In the genomic region with DNA sequence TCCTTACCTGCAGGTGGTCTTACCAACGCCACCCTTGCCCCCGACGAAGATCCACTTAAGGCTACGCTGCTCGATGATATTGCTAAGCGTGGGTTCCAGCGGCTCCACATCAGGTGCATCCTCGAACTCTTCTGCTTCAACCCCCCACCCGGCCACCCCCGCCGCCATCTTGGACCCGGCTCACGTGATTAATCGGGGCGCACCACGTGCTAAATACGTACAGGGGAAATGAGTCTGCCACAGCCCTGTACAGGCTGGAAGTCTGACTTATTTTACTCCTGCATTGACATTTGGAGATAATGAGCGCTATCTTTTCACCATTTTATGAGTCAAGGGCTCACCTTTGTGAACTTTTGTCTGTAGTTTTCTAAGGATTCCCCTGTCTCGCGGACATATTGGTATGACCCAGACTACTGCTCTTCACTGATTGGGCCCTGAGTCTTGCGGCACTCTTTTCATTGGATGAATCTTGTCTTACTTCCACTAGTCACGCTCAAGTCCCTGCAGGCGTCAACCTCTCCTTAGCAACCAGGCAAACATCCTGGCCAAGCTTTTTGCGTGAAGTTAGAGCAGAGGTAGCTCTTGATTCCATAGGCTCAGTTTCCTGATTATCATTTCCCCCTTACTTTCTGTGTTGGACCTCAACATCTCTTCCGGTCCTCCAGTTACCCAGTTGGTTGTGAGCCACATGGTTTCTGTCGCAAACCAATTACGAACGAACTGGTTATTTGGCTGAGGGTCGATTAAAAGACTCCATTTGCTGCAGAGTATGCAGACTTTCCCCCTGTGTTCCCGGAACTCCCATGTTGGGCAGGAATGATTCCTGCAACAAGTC, we compare ENCODE assay signal across 8 mouse cellular contexts. TPM values are rescaled to one million over a fixed set of nuclear protein-coding genes. Genes with fewer than 3 reads are reported as not detected.
DNase-seq lines count a peak whose midpoint lies in the region; ATAC-seq and TF ChIP-seq lines count a peak whose summit lies in the region.

A gene (minus strand): TSS at position 184 of the 835 bp plus-strand sequence.

- H3K79me2 ChIP-seq in MEL (ENCODE audit: control insufficient read depth, insufficient read depth, low read length, poor library complexity) = peaks cover 48% of the 10 kb centered on the region

- peak within 1 kb of the TSS; percentile 86 to 94 for H3K4me3 ChIP-seq in MEL (ENCODE audit: control insufficient read depth in 1 of 2, insufficient read depth in 1 of 2, low read depth in 2 of 2, low read length in 2 of 2)
- H3K4me3 ChIP-seq in cerebellum, adult 2 months (replicated peaks; ENCODE audit: insufficient read depth, low read depth, low read length) = peak within 1 kb of the TSS; percentile 97
- peak within 1 kb of the TSS; percentile 71 for H3K4me3 ChIP-seq in forebrain, postnatal 0 days (ENCODE audit: low read depth, low read length)
- peak within 1 kb of the TSS; percentile 95 for H3K4me3 ChIP-seq in lung, embryonic 15.5 days

- no peak for TF ChIP-seq EP300 in MEL (IDR thresholded peaks at IDR 0.05; ENCODE audit: low read depth in 1 of 2, low read length in 2 of 2)

- H3K27ac ChIP-seq in MEL (ENCODE audit: control insufficient read depth, low read depth, low read length) = peak within 1 kb of the TSS; percentile 93
- H3K27ac ChIP-seq in cerebellum, adult 2 months (ENCODE audit: insufficient read depth, low read length) = peak within 1 kb of the TSS; percentile 55; the same call in 1 of the 2 replicates
- peak within 1 kb of the TSS; percentile 92 for H3K27ac ChIP-seq in forebrain, postnatal 0 days (ENCODE audit: low read depth, low read length)
- peak within 1 kb of the TSS; percentile 91 for H3K27ac ChIP-seq in lung, embryonic 15.5 days

- peak; percentile 96 for ATAC-seq in forebrain, postnatal 0 days
- ATAC-seq in lung, embryonic 15.5 days (ENCODE audit: borderline replicate concordance, extremely low read depth, low FRiP score, low TSS enrichment) = peak; percentile 89

- peak; percentile 65 to 91 for TF ChIP-seq POLR2A in MEL (IDR thresholded peaks at IDR 0.05; ENCODE audit: control insufficient read depth in 1 of 2, insufficient read depth in 1 of 2, low read depth in 1 of 2, low read length in 2 of 2, poor library complexity in 1 of 2)
- peak; percentile 62; the same call in 1 of the 2 replicates for TF ChIP-seq POLR2A in cerebellum, adult 2 months (IDR thresholded peaks at IDR 0.05; ENCODE audit: borderline replicate concordance, insufficient read depth, low read length)

- peak within 1 kb of the TSS; percentile 81 for H3K4me2 ChIP-seq in forebrain, postnatal 0 days (ENCODE audit: low read depth)
- peak within 1 kb of the TSS; percentile 90 for H3K4me2 ChIP-seq in lung, embryonic 15.5 days

- peak; percentile 98 for DNase-seq in MEL (ENCODE audit: low read depth, low spot score)
- DNase-seq in cerebellum, adult 2 months = peak; percentile 85 to 90
- peak; percentile 97 for DNase-seq in forebrain, postnatal 0 days
- peak; percentile 85 for DNase-seq in heart, postnatal 4 days
- peak; percentile 81 to 89 for DNase-seq in layer of hippocampus, adult 8-10 months (ENCODE audit: low spot score in 2 of 2)
- DNase-seq in ovary, adult 18-20 months (ENCODE audit: low spot score) = peak; percentile 73
- peak; percentile 94 for DNase-seq in thymus, postnatal 0 days (ENCODE audit: low spot score)

- peaks cover under 1 to 12% of the 10 kb centered on the region in 2 experiments; a peak in 3 of 4 replicates for H3K36me3 ChIP-seq in MEL (ENCODE audit: control insufficient read depth in 1 of 2, insufficient read depth in 2 of 2, low read length in 2 of 2)
- peaks cover 31% of the 10 kb centered on the region for H3K36me3 ChIP-seq in forebrain, postnatal 0 days (ENCODE audit: insufficient read depth)
- H3K36me3 ChIP-seq in lung, embryonic 15.5 days = peaks cover 45% of the 10 kb centered on the region

- H3K9ac ChIP-seq in MEL (ENCODE audit: control insufficient read depth, low read depth, low read length, poor library complexity, severe bottlenecking) = peak within 1 kb of the TSS; percentile 93
- H3K9ac ChIP-seq in forebrain, postnatal 0 days = peak within 1 kb of the TSS; percentile 66
- peak within 1 kb of the TSS; percentile 80 for H3K9ac ChIP-seq in lung, embryonic 15.5 days

- H3K27me3 ChIP-seq in MEL (ENCODE audit: control insufficient read depth in 1 of 2, insufficient read depth in 2 of 2, low read length in 2 of 2) = no peaks in the 10 kb centered on the region
- H3K27me3 ChIP-seq in cerebellum, adult 2 months (ENCODE audit: control insufficient read depth, insufficient read depth, low read length) = no peaks in the 10 kb centered on the region
- no peaks in the 10 kb centered on the region for H3K27me3 ChIP-seq in forebrain, postnatal 0 days (ENCODE audit: insufficient read depth, low read length)
- no peaks in the 10 kb centered on the region for H3K27me3 ChIP-seq in lung, embryonic 15.5 days

- WGBS in cerebellum, adult 2 months = 3% methylated on average over 30 of the region's 30 CpGs
- 4% methylated on average over 30 of the region's 30 CpGs for WGBS in forebrain, postnatal 0 days
- WGBS in lung, embryonic 15.5 days = 5% methylated on average over 30 of the region's 30 CpGs

- TF ChIP-seq RAD21 in MEL (IDR thresholded peaks at IDR 0.05; ENCODE audit: low read depth, low read length) = no peak

- H3K4me1 ChIP-seq in MEL (ENCODE audit: control insufficient read depth in 1 of 2, insufficient read depth in 2 of 2, low read length in 2 of 2) = peaks cover 9 to 14% of the 10 kb centered on the region in 2 experiments; a peak in 3 of 4 replicates
- H3K4me1 ChIP-seq in cerebellum, adult 2 months (ENCODE audit: control insufficient read depth, insufficient read depth, low read length) = peaks cover 22% of the 10 kb centered on the region
- peaks cover 31% of the 10 kb centered on the region for H3K4me1 ChIP-seq in forebrain, postnatal 0 days (ENCODE audit: insufficient read depth)
- H3K4me1 ChIP-seq in lung, embryonic 15.5 days = peaks cover 37% of the 10 kb centered on the region

- H3K9me3 ChIP-seq in MEL (replicated peaks; ENCODE audit: insufficient read depth, low read length) = no peaks in the 10 kb centered on the region
- no peaks in the 10 kb centered on the region for H3K9me3 ChIP-seq in forebrain, postnatal 0 days (ENCODE audit: low read length)
- H3K9me3 ChIP-seq in lung, embryonic 15.5 days = no peaks in the 10 kb centered on the region

- no peak for TF ChIP-seq CTCF in MEL (IDR thresholded peaks at IDR 0.05 in 2 of 3, conservative IDR thresholded peaks at IDR 0.05 in 1 of 3; ENCODE audit: control insufficient read depth in 1 of 3, insufficient read depth in 1 of 3, low read depth in 2 of 3, low read length in 3 of 3, poor library complexity in 1 of 3, severe bottlenecking in 1 of 3)
- no peak for TF ChIP-seq CTCF in cerebellum, adult 2 months (IDR thresholded peaks at IDR 0.05; ENCODE audit: borderline replicate concordance, insufficient read depth, low read depth, low read length)
- TF ChIP-seq CTCF in forebrain, postnatal 0 days (IDR thresholded peaks at IDR 0.05; ENCODE audit: low read depth) = no peak

TF ChIP-seq in MEL, 35 proteins besides CTCF, POLR2A, EP300 and RAD21 (continues in another document):
- no peak for TF ChIP-seq MYB (IDR thresholded peaks at IDR 0.05; ENCODE audit: low read depth, low read length)
- peak; percentile 94 for TF ChIP-seq USF1 (IDR thresholded peaks at IDR 0.05; ENCODE audit: low read depth, low read length)
- TF ChIP-seq CHD2 (IDR thresholded peaks at IDR 0.05; ENCODE audit: low read length) = no peak; the same call in 1 of the 2 replicates
- TF ChIP-seq SIN3A (IDR thresholded peaks at IDR 0.05; ENCODE audit: low read length) = peak; percentile 98
- TF ChIP-seq ELF1 (IDR thresholded peaks at IDR 0.05; ENCODE audit: low read depth, low read length) = peak; percentile 77
- TF ChIP-seq ZNF384 (IDR thresholded peaks at IDR 0.05; ENCODE audit: low read depth, low read length) = no peak; the same call in 1 of the 2 replicates
- TF ChIP-seq MXI1 (IDR thresholded peaks at IDR 0.05; ENCODE audit: low read depth, low read length) = peak; percentile 91
- no peak for TF ChIP-seq ZKSCAN1 (IDR thresholded peaks at IDR 0.05; ENCODE audit: low read depth, low read length)
- peak; percentile 79 for TF ChIP-seq ZMIZ1 (IDR thresholded peaks at IDR 0.05; ENCODE audit: low read depth, low read length)
- TF ChIP-seq MYC (IDR thresholded peaks at IDR 0.05; ENCODE audit: low read depth, low read length) = peak; percentile 88
- TF ChIP-seq CHD1 (IDR thresholded peaks at IDR 0.05; ENCODE audit: low read depth, low read length) = peak; percentile 100
- TF ChIP-seq USF2 (IDR thresholded peaks at IDR 0.05; ENCODE audit: borderline replicate concordance in 1 of 2, insufficient read depth in 1 of 2, low read depth in 1 of 2, low read length in 2 of 2) = peak in 1 of 2 experiments; percentile 79; a peak in 2 of 4 replicates
- TF ChIP-seq ZC3H11A (IDR thresholded peaks at IDR 0.05; ENCODE audit: low read depth, low read length) = no peak
- TF ChIP-seq BHLHE40 (IDR thresholded peaks at IDR 0.05; ENCODE audit: borderline replicate concordance, low read depth, low read length) = peak; percentile 87
- TF ChIP-seq ETS1 (IDR thresholded peaks at IDR 0.05; ENCODE audit: low read depth, low read length) = 0 out of 2 replicates have a peak, but pooled peaks have one; percentile 13
- peak; percentile 86 for TF ChIP-seq HCFC1 (IDR thresholded peaks at IDR 0.05; ENCODE audit: low read depth, low read length)
- peak; percentile 78; the same call in 1 of the 2 replicates for TF ChIP-seq TBP (IDR thresholded peaks at IDR 0.05; ENCODE audit: low read depth, low read length)
- 0 out of 2 replicates have a peak, but pooled peaks have one; percentile 31 for TF ChIP-seq GATA1 (IDR thresholded peaks at IDR 0.05; ENCODE audit: low read depth, low read length)
- TF ChIP-seq POLR2AphosphoS2 (IDR thresholded peaks at IDR 0.05; ENCODE audit: low read length) = peak; percentile 65; the same call in 1 of the 2 replicates
- TF ChIP-seq TCF12 (IDR thresholded peaks at IDR 0.05; ENCODE audit: low read depth, low read length) = peak; percentile 35; the same call in 1 of the 2 replicates
- TF ChIP-seq MAX (IDR thresholded peaks at IDR 0.05; ENCODE audit: low read length) = peak; percentile 82

RNA-seq across cellular contexts. Expression of the gene that starts here (rescaled TPM):
- 115 and 132 TPM in 2 replicates for total RNA-seq in MEL (2012; rRNA removed)
- 100 to 1,000 TPM in 1 of 2 experiments, not detected in 1; 192 TPM for polyA plus RNA-seq in MEL (2012; ENCODE audit: insufficient read depth in 1 of 2, insufficient read length in 2 of 2, low read depth in 1 of 2, low replicate concordance in 2 of 2, missing spikeins in 1 of 2)
- polyA plus RNA-seq in cerebellum, adult 2 months (2012; rRNA removed) = 291 and 296 TPM in 2 replicates
- total RNA-seq in forebrain, postnatal 0 days (2014; rRNA removed) = 136 and 160 TPM in 2 replicates
- 153 and 180 TPM in 2 replicates for polyA plus RNA-seq in forebrain, postnatal 0 days (2015; fragmentation: Nextera tagmentation; extraction: Ambion mirVana)
- 10 to 100 TPM; 82.3 to 85.2 TPM for total RNA-seq in heart, postnatal 4 days (2021)
- total RNA-seq in layer of hippocampus, adult 8-10 months (2022) = 100 to 1,000 TPM; 118 to 124 (median 122) TPM
- 124 and 128 TPM in 2 replicates for polyA plus RNA-seq in lung, embryonic 15.5 days (2015; fragmentation: Nextera tagmentation; extraction: Ambion mirVana)
- polyA plus RNA-seq in thymus, postnatal 0 days (2015; fragmentation: Nextera tagmentation; extraction: Ambion mirVana) = 90.7 and 95.8 TPM in 2 replicates

Comparison
In these comparisons a context has a peak if more than half of its experiments do, and no peak if none do; other contexts are left out.
1. Peak in every context shown above with its lines: DNase-seq, ATAC-seq, H3K4me3 ChIP-seq and H3K27ac ChIP-seq.